Mouse (Mus musculus) left cerebral cortex, postnatal 10 days (tissue): Measurements from ENCODE around the gene Plxna4. TPM values are rescaled to one million over a fixed set of nuclear protein-coding genes. Genes with fewer than 3 reads are reported as not detected.

ENCODE experiments used
- DNase-seq, 2 experiments: peaks; one replicate each; pipeline ENCODE4 v3.0.0; 2021 to 2022; ENCODE audit warnings: low spot score in 2 of 2, mixed read lengths in 1 of 2; ENCODE audit errors: extremely low spot score in 1 of 2
- intact Hi-C: fragments of 180-260 bp; cut with DNase I; formaldehyde crosslinking; loops from one replicate; pipeline ENCODE4 v1.15.1; 2025
- total RNA-seq, 2 experiments: library from RNA; stranded (reverse); gene quantifications; 2 replicates each; pipeline ENCODE4 v1.2.3; 2021

Plxna4 gene
- total RNA-seq, 2 experiments from 2014 or later = 87.8 to 94.9 TPM

- DNase-seq = no peak
- intact Hi-C loops = no loop called here
These were observed 203.6 kb downstream of the Plxna4 start for GRCm38 (mm10) chr6:32384423-32384822.

- DNase-seq = no peak
These were observed 206.5 kb downstream of the Plxna4 start for GRCm38 (mm10) chr6:32381516-32381915.

GRCm38 (mm10) chr6:32377181-32377580 lies 210.8 kb downstream of the Plxna4 start:
- intact Hi-C loops = no loop called here
- peak in 1 of 2 experiments; percentile 56 for DNase-seq

More at GRCm38 (mm10) chr6:32381516-32381915, 206.5 kb downstream of the Plxna4 start:
- intact Hi-C loops = no loop called here

GRCm38 (mm10) chr6:32373931-32374361 lies 214.0 kb downstream of the Plxna4 start:
- intact Hi-C loops = no loop called here
- DNase-seq = no peak

- intact Hi-C loops = no loop called here
- DNase-seq = no peak
These were observed 218.9 kb downstream of the Plxna4 start for GRCm38 (mm10) chr6:32369092-32369491.

GRCm38 (mm10) chr6:32368408-32368807 lies 219.6 kb downstream of the Plxna4 start:
- intact Hi-C loops = no loop called here

GRCm38 (mm10) chr6:32364933-32365332 lies 223.1 kb downstream of the Plxna4 start:
- no peak for DNase-seq
- intact Hi-C loops = no loop called here

More at GRCm38 (mm10) chr6:32368408-32368807, 219.6 kb downstream of the Plxna4 start:
- no peak for DNase-seq

- intact Hi-C loops = no loop called here
These were observed 224.4 kb downstream of the Plxna4 start for GRCm38 (mm10) chr6:32363489-32364068.

GRCm38 (mm10) chr6:32362421-32362820 lies 225.6 kb downstream of the Plxna4 start:
- no peak for DNase-seq
- intact Hi-C loops = no loop called here

More at GRCm38 (mm10) chr6:32363489-32364068, 224.4 kb downstream of the Plxna4 start:
- no peak for DNase-seq

- DNase-seq = peak in 1 of 2 experiments; percentile 30
- intact Hi-C loops = loop anchor here (10.0 kb wide), 1 partner anchor 85 kb away; no protein-coding TSS in a partner anchor
These were observed 228.3 kb downstream of the Plxna4 start for GRCm38 (mm10) chr6:32359675-32360074.

- intact Hi-C loops = loop anchor here (10.0 kb wide), 1 partner anchor 87 kb away; no protein-coding TSS in a partner anchor
- DNase-seq = no peak
These were observed 230.5 kb downstream of the Plxna4 start for GRCm38 (mm10) chr6:32357497-32357896.

GRCm38 (mm10) chr6:32355559-32355958 lies 232.4 kb downstream of the Plxna4 start:
- intact Hi-C loops = loop anchor here (10.0 kb wide), 1 partner anchor 89 kb away; no protein-coding TSS in a partner anchor
- peak in 1 of 2 experiments; percentile 51 for DNase-seq

- intact Hi-C loops = no loop called here
- peak in 1 of 2 experiments; percentile 4 for DNase-seq
These were observed 239.0 kb downstream of the Plxna4 start for GRCm38 (mm10) chr6:32348996-32349395.

GRCm38 (mm10) chr6:32348126-32348525 lies 239.9 kb downstream of the Plxna4 start:
- intact Hi-C loops = no loop called here
- no peak for DNase-seq

- no peak for DNase-seq
- intact Hi-C loops = no loop called here
These were observed 242.0 kb downstream of the Plxna4 start for GRCm38 (mm10) chr6:32346015-32346414.

GRCm38 (mm10) chr6:32342727-32343126 lies 245.3 kb downstream of the Plxna4 start:
- intact Hi-C loops = no loop called here

GRCm38 (mm10) chr6:32342272-32342671 lies 245.7 kb downstream of the Plxna4 start:
- intact Hi-C loops = no loop called here
- DNase-seq = no peak

More at GRCm38 (mm10) chr6:32342727-32343126, 245.3 kb downstream of the Plxna4 start:
- DNase-seq = no peak

GRCm38 (mm10) chr6:32338416-32338943 lies 249.5 kb downstream of the Plxna4 start:
- intact Hi-C loops = no loop called here
- DNase-seq = no peak

GRCm38 (mm10) chr6:32331281-32331680 lies 256.7 kb downstream of the Plxna4 start:
- DNase-seq = no peak
- intact Hi-C loops = loop anchor here (2.0 kb wide), 1 partner anchor 256 kb away; no protein-coding TSS in a partner anchor
